Mouse (Mus musculus) MEL (cell line): ENCODE results near the gene Arhgap1.

Experiments used
- CHD2 ChIP-seq: IDR thresholded peaks from 2 replicates; pipeline ENCODE4 v1.6.1; 2011; ENCODE audit warnings: low read length, improper control_type of control experiment
- CTCF ChIP-seq, 3 experiments: IDR thresholded peaks in 2 of 3; conservative IDR thresholded peaks in 1 of 3; 2 replicates each; pipeline ENCODE4 v1.5.1; 2011 to 2012; ENCODE audit warnings: low read length in 3 of 3, low read depth in 2 of 3, mild to moderate bottlenecking in 2 of 3, improper control_type of control experiment in 1 of 3, inconsistent platforms in 1 of 3, mixed read lengths in 1 of 3, moderate library complexity in 1 of 3; ENCODE audit not compliant: control insufficient read depth in 1 of 3, insufficient read depth in 1 of 3, poor library complexity in 1 of 3, severe bottlenecking in 1 of 3
- EP300 ChIP-seq, 2 experiments: IDR thresholded peaks; 2 replicates each; pipeline ENCODE4 v1.6.1; 2011; ENCODE audit warnings: improper control_type of control experiment in 2 of 2, low read length in 2 of 2, low read depth in 1 of 2, mild to moderate bottlenecking in 1 of 2
- ETS1 ChIP-seq: IDR thresholded peaks from 2 replicates; pipeline ENCODE4 v1.6.1; 2012; ENCODE audit warnings: low read depth, mild to moderate bottlenecking, inconsistent platforms, low read length, improper control_type of control experiment, moderate library complexity
- HCFC1 ChIP-seq: IDR thresholded peaks from 2 replicates; pipeline ENCODE4 v1.6.1; 2012; ENCODE audit warnings: low read depth, mild to moderate bottlenecking, inconsistent platforms, low read length, improper control_type of control experiment, moderate library complexity
- MAX ChIP-seq: IDR thresholded peaks from 2 replicates; pipeline ENCODE4 v1.6.1; 2011; ENCODE audit warnings: low read length, improper control_type of control experiment
- POLR2A ChIP-seq, 2 experiments: IDR thresholded peaks; 2 replicates each; pipeline ENCODE4 v1.6.1; 2011 to 2012; ENCODE audit warnings: low read length in 2 of 2, mild to moderate bottlenecking in 2 of 2, control low read depth in 1 of 2, improper control_type of control experiment in 1 of 2, low read depth in 1 of 2, moderate library complexity in 1 of 2; ENCODE audit not compliant: control insufficient read depth in 1 of 2, insufficient read depth in 1 of 2, poor library complexity in 1 of 2
- TBP ChIP-seq: IDR thresholded peaks from 2 replicates; pipeline ENCODE4 v1.8.0; 2011; ENCODE audit warnings: low read depth, low read length, improper control_type of control experiment
- USF1 ChIP-seq: IDR thresholded peaks from 2 replicates; pipeline ENCODE4 v1.6.1; 2014; ENCODE audit warnings: low read depth, mild to moderate bottlenecking, inconsistent platforms, low read length, improper control_type of control experiment, moderate library complexity

GRCm38 (mm10) chr2:91667747-91668146 lies 18.1 kb downstream of the Arhgap1 start:
- TF ChIP-seq CHD2 = no peak
- TF ChIP-seq POLR2A (IDR thresholded peaks at IDR 0.05; ENCODE audit: control insufficient read depth in 1 of 2, insufficient read depth in 1 of 2, low read depth in 1 of 2, low read length in 2 of 2, poor library complexity in 1 of 2) = no peak
- no peak for TF ChIP-seq CTCF (IDR thresholded peaks at IDR 0.05 in 2 of 3, conservative IDR thresholded peaks at IDR 0.05 in 1 of 3; ENCODE audit: control insufficient read depth in 1 of 3, insufficient read depth in 1 of 3, low read depth in 2 of 3, low read length in 3 of 3, poor library complexity in 1 of 3, severe bottlenecking in 1 of 3)
- no peak for TF ChIP-seq ETS1
- TF ChIP-seq USF1 = no peak
- TF ChIP-seq MAX = no peak
- no peak for TF ChIP-seq HCFC1
- TF ChIP-seq TBP = no peak
- TF ChIP-seq EP300 (IDR thresholded peaks at IDR 0.05; ENCODE audit: low read depth in 1 of 2, low read length in 2 of 2) = no peak
